Mouse (Mus musculus): ENCODE data around the gene Cracr2b. TPM values are rescaled to one million over a fixed set of nuclear protein-coding genes. Genes with fewer than 3 reads are reported as not detected.

Gene Cracr2b
- polyA plus RNA-seq, 1 experiment from 2014 or later = 4.3 TPM

DNA sequence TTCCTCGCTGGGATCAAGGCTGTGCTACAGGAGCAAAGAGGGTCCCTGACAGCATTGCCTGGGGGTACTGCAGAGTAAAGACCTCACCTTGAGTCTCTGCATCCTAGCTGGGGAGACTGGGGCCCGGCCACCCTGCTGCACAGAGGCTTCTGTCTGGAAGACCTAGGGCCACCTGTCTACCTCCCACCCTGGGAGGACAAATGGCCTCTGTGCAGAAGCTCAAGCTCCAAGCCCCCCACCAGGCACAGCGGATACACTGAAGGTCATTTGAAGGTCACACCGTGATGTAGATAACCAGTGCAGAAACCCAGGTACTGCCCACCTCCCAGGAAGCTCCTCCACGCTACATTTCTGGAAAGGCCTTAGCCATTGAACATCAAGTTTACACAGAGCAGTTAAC, 32.2 kb upstream of the Cracr2b start:
- H3K4me1 ChIP-seq = peaks cover 35% of the 10 kb centered on the region
- H3K4me2 ChIP-seq = peak overlapping the region; percentile 80
- H3K4me3 ChIP-seq (replicated peaks) = peak overlapping the region; percentile 48
- H3K27ac ChIP-seq = peak overlapping the region; percentile 54; the same call in 1 of the 2 replicates
- WGBS = 50% methylated on average over 5 of the region's 5 CpGs
- H3K9ac ChIP-seq = peak overlapping the region; percentile 63
- peaks cover 44% of the 10 kb centered on the region for H3K36me3 ChIP-seq (replicated peaks)
- 0 out of 2 replicates have a peak, but pooled peaks have one; percentile 7 for ATAC-seq (ENCODE audit: low FRiP score)
- peaks cover 7% of the 10 kb centered on the region; the same call in 1 of the 2 replicates for H3K27me3 ChIP-seq
- no peaks in the 10 kb centered on the region for H3K9me3 ChIP-seq

DNA sequence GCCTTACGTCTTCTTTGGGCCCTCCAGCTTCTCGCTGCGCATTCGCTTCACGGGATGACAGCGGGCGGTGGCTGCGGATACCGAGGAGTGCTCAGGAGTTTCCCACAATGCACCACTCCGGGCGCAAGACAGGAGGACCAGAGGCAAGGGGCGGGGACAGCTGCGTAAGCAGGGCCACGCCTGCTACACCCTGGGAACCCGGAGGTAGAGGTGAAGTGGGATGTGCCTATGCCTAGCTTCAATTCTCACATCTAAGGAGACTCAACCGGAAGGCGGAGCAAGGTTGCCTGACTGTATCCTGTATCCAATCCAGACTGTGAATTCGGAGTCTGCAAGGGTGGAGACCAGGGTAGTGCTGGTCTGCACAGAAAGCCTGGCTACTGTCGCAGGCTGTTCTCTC, 31.6 kb upstream of the Cracr2b start, which contains the start of gene Cend1:
Gene Cend1 (minus strand): TSS at position 182 of the 400 bp plus-strand sequence.
- Histone ChIP-seq H3K4me3 (replicated peaks) (peak within 1 kb of the TSS; percentile 48), H3K4me2 (peak within 1 kb of the TSS; percentile 80), H3K9ac (peak within 1 kb of the TSS; percentile 63), H3K27me3 (peaks cover 5% of the 10 kb centered on the region; the same call in 1 of the 2 replicates), H3K27ac (peak within 1 kb of the TSS; percentile 54; the same call in 1 of the 2 replicates), H3K36me3 (replicated peaks) (peaks cover 45% of the 10 kb centered on the region), H3K4me1 (peaks cover 41% of the 10 kb centered on the region), H3K9me3 (no peaks in the 10 kb centered on the region)
- peak; percentile 88 for ATAC-seq (ENCODE audit: low FRiP score)
- 2% methylated on average over 19 of the region's 19 CpGs for WGBS

DNA sequence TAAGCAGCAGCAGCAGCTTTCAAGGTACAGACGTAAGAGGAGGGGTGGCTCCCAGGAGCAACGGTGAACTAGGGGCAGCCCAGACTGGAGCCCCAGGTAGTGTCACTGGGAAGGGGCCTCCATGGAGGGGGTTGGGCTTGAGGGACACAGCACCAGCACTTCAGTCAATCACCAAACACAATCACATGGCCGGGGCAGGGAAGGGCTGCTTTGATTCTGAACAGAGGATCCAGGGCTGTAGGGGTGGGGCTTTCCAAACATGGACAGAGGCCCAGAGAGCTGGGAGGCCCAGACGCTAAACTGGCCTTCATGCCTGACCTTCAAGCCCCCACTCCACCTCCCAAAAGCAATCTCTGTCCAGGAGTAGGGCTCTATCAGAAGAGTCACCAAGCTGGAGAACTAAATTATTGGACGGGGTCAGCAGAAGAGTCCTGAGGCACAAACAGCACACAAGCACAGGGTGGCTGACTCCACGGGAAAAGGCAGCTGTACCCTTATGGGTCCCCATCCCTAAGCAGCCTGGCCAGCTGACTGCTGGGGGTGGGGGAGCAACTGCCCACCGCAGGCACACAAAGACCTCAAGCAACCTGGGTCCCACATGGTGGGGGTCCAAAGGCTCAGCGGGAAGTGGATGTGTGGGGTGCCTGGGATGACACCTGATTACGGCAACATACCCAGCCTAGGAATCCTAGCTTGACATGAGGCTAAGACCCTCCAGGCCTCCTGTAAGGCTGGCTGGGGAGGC, 30.9 kb upstream of the Cracr2b start:
- Histone ChIP-seq H3K4me2 (peak overlapping the region; percentile 80), H3K27me3 (no peaks in the 10 kb centered on the region), H3K27ac (peak overlapping the region; percentile 54; the same call in 1 of the 2 replicates), H3K4me1 (peaks cover 48% of the 10 kb centered on the region), H3K9me3 (no peaks in the 10 kb centered on the region), H3K9ac (0 out of 2 replicates have a peak overlapping the region, but pooled peaks have one; percentile 63), H3K4me3 (replicated peaks) (no peak overlapping the region; the same call in 1 of the 2 replicates), H3K36me3 (replicated peaks) (peaks cover 45% of the 10 kb centered on the region)
- ATAC-seq (ENCODE audit: low FRiP score) = no peak
- WGBS = 64% methylated on average over 9 of the region's 9 CpGs

DNA sequence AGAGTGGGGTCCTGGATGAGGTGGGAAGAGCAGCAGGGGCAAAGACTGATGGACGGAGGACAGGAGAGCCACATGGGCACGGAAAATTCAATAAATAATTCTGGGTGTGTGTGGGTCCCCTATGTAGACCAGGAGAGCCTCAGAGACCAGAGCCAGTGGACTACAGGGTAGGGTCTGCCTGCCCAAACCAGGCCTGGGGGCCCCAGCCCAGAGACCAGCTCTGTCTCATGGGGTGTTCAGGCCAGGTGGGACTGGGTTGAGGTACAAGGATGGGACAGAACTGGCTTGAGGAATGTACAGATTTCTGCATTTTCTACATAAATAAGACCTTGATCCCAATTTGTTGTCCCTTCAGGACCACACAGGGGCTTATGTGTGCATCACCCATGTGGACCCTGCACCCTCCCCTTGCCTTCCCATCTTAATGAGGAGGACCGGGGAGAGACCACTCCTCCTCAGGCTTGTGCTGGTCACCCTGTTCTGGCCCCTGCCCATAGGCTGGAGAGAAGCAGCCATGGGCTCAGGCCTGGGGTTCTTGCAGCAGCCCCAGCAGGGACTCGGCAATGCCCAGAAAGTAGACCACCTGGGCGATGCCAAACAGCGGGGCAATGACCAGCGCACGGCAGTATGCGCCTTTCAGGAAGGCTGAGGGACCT, 30.2 kb upstream of the Cracr2b start:
- Histone ChIP-seq H3K4me2 (no peak overlapping the region), H3K9ac (no peak overlapping the region), H3K27ac (no peak overlapping the region)

DNA sequence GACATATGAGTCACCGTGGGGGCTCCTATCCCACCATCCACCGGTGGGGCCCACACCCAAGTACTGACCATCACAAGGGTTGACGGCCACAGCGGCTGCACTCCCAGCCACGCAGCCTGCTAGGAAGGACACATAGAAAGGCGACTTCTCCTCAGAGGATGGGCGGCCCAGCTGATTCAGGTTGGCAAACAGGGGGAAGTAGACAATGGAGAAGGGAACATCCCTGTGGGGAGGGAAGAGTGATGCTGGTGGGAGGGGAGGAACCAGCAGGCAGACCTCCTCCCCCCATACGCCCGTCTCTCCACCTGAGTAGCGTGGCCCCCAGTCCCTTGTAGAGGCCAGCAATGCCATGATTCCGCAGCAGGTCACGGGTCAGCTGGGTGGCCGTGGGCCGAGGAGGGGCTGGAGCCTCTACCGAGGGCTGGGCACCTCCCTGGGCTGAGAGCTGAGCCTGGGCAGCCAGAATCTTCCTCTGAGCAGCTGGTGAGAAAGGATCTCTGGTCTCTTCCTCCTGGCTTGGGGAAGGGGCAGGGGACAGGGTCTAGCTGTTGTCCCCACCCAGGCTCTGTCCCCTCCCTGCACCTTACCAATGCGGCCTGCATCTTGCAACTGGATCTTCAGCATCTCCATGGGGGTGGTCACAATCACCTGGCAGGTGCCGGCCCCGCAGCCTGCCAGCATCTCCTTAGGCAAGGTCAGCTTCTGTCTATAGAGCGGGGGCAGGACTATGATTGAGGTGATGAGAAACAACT, 29.3 kb upstream of the Cracr2b start:
- H3K9ac ChIP-seq = no peak overlapping the region

More for the DNA sequence above, 30.2 kb upstream of the Cracr2b start:
- Histone ChIP-seq H3K9me3 (no peaks in the 10 kb centered on the region), H3K4me3 (replicated peaks) (no peak overlapping the region), H3K36me3 (replicated peaks) (peaks cover 45% of the 10 kb centered on the region), H3K27me3 (no peaks in the 10 kb centered on the region), H3K4me1 (peaks cover 55% of the 10 kb centered on the region)
- WGBS = 89% methylated on average over 9 of the region's 9 CpGs
- no peak for ATAC-seq (ENCODE audit: low FRiP score)

DNA sequence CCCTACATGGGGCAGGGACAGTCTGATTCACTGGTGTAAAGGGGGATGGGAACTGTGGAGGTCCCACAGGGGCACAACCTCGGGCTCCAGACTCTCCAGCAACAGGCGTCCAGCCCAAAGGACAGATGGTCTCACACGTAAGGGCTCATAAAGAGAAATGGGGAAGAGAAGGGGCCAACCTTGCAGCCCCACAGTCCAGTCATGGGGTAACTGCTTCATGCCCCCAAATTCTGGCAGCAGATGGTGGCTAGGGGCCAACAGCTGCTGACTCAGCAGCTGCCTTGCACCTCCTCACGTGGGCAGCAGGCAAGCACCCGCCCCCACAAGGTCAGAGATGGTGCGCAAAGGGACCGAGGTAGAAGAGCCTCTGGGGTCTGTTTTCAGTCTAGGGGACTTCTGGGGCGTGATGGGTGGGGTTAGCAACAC, 28.7 kb upstream of the Cracr2b start:
- Histone ChIP-seq H3K4me1 (peaks cover 70% of the 10 kb centered on the region), H3K4me2 (no peak overlapping the region), H3K36me3 (replicated peaks) (peaks cover 40% of the 10 kb centered on the region), H3K4me3 (replicated peaks) (no peak overlapping the region), H3K9ac (no peak overlapping the region), H3K9me3 (no peaks in the 10 kb centered on the region), H3K27ac (no peak overlapping the region), H3K27me3 (no peaks in the 10 kb centered on the region)
- 89% methylated on average over 8 of the region's 8 CpGs for WGBS
- ATAC-seq (ENCODE audit: low FRiP score) = no peak

More for the DNA sequence above, 29.3 kb upstream of the Cracr2b start:
- Histone ChIP-seq H3K4me3 (replicated peaks) (no peak overlapping the region), H3K27me3 (no peaks in the 10 kb centered on the region), H3K4me2 (no peak overlapping the region), H3K4me1 (peaks cover 64% of the 10 kb centered on the region), H3K36me3 (replicated peaks) (peaks cover 45% of the 10 kb centered on the region), H3K9me3 (no peaks in the 10 kb centered on the region), H3K27ac (no peak overlapping the region)
- no peak for ATAC-seq (ENCODE audit: low FRiP score)
- WGBS = 95% methylated on average over 19 of the region's 19 CpGs

DNA sequence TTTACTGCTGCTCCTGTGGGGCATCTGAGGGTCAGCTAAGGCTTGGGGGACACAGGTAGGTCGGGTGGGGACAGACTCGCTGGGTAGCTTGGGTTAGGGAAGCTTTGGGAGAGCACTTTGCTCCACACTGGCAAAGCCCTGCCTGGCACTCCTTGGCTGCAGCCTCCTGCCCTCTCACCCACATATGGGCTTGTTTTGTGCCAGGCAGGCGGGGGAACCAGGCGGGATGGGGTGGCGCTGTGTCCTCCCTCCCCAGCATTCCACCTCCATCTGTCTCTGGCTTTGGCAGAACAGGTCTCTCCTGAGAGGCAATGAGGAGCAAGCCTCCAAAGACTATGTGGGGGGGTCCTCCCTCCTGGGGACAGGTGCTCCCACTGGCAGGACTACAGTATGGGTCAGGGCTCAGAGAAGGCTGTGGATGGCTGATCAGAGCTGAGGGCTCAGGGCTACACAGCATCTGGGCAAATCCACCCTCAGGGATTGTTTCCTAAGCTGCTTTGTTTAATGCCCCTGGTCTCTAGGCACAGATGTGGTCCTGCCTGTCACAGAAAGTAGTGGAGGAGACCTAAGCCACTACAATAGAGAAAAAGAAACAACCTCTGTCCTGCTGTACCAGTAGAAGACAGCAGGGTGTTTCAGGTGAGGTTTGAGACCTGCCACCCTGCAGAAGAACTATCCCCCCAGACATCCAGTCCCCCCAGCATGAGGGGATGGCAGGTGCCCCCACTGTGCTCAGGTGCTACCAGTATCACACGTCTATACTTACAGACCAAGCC, 28.0 kb upstream of the Cracr2b start:
- peaks cover 71% of the 10 kb centered on the region for H3K4me1 ChIP-seq
- H3K9ac ChIP-seq = peak overlapping the region; percentile 53; the same call in 1 of the 2 replicates
- peak overlapping the region; percentile 64; the same call in 1 of the 2 replicates for H3K4me2 ChIP-seq
- H3K36me3 ChIP-seq (replicated peaks) = peaks cover 39% of the 10 kb centered on the region
- H3K27ac ChIP-seq = 0 out of 2 replicates have a peak overlapping the region, but pooled peaks have one; percentile 31
- no peaks in the 10 kb centered on the region for H3K9me3 ChIP-seq
- no peaks in the 10 kb centered on the region for H3K27me3 ChIP-seq
- WGBS = 89% methylated on average over 6 of the region's 6 CpGs
- H3K4me3 ChIP-seq (replicated peaks) = no peak overlapping the region
- no peak for ATAC-seq (ENCODE audit: low FRiP score)

DNA sequence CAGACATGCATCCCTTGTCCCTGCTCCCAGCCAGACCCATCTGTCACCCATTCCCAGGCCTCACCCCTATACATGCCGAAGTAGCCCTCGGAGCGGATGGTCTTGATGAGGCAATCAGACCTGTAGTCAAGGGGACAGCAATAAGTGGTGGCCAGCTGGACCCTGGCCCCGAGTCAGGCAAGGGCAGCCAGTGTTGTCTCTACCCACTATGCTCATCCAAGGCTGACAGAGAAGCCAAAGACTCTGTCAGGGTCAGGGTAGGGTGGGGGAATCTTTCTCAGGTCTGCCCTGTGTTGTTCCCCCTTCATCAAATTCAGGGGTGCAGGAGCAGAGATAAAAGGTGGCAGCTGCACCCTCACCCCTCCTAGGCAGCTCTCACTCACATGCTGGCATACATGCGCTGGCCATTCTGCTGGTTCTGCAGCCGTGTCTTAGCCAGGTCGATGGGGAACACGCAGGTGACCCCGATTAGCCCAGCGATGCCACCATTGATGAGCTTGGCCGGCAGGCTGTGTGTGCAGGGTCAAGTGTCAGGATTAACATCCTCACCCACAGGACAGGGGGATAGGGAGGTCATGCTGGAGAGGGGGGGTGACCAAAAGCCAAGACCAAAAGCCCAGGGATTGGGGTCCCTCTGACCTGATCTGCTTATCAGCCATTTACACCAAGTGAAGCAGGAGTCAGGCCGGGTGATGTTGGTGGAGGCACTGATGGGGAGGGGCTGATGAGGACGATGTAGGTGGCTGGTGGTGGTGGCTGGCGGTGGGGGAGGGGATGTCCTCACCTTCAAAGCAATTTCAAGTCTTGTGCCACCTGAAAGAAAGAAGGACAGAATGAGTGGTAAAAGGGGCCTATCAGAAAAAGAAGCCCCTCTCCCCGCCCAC, 27.1 kb upstream of the Cracr2b start:
- no peak for ATAC-seq (ENCODE audit: low FRiP score)
- Histone ChIP-seq H3K4me3 (replicated peaks) (peak overlapping the region; percentile 55), H3K27ac (peak overlapping the region; percentile 81), H3K27me3 (no peaks in the 10 kb centered on the region), H3K4me1 (peaks cover 66% of the 10 kb centered on the region), H3K36me3 (replicated peaks) (peaks cover 47% of the 10 kb centered on the region), H3K4me2 (peak overlapping the region; percentile 64), H3K9ac (peak overlapping the region; percentile 53), H3K9me3 (no peaks in the 10 kb centered on the region)
- 76% methylated on average over 15 of the region's 15 CpGs for WGBS

DNA sequence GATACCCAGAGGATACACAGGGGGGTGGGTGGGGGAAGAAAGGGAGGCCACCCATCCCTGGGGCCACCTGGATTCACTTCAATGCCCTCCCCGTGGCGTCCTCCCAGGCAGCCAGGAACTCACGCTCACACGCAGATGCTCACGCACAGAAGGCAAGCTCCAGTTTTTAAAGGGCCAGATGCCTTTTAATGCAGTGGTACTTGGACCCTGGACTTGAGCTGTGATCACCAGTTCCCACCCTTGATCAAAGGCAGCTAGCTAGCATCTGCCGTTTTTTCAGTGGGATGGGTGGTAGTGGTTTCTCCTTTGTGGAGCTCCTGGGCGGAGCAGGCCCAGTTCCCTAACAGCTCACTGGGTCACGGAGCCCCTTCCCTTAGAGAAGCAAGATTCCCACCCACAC, 26.4 kb upstream of the Cracr2b start:
- peak overlapping the region; percentile 55 for H3K4me3 ChIP-seq (replicated peaks)
- H3K4me1 ChIP-seq = peaks cover 59% of the 10 kb centered on the region
- ATAC-seq (ENCODE audit: low FRiP score) = peak; percentile 14; the same call in 1 of the 2 replicates
- H3K27ac ChIP-seq = peak overlapping the region; percentile 81
- peak overlapping the region; percentile 53 for H3K9ac ChIP-seq
- H3K9me3 ChIP-seq = no peaks in the 10 kb centered on the region
- WGBS = 9% methylated on average over 8 of the region's 8 CpGs
- H3K27me3 ChIP-seq = no peaks in the 10 kb centered on the region
- peak overlapping the region; percentile 64 for H3K4me2 ChIP-seq
- H3K36me3 ChIP-seq (replicated peaks) = peaks cover 54% of the 10 kb centered on the region

DNA sequence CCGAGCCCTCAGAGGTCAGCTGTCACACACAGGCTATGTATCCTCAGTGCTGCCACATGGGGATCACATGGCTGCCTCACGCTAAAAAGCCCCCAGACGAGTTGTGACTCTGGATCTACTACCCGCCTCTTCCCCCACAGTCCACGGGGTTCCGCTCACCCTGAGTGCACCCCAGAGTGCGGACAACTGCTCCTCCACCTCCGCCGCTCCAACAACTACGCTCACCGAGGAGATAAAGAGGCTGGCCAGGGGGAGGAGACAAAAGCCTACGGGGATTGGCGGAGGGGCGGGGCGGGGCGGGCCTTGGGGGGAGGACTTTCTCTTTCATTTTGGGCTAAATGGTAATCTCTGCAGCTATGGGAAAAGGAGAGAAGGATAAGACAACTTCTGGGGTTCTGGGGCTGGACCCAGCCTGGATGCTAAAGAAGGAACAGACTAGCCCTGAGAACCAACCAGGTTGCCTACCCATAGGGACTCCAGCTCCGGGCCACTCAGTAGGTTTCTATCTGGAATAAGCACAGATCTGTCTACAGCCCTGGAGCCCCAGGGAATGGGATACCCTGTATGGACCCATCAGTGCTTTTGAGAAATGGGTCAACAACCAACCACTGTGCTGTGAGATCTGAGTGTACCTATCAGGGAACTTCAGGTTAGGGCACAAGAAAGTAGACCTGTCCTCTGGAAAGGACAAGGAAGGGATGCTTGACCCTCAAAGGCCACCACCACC, 25.6 kb upstream of the Cracr2b start:
- Histone ChIP-seq H3K9me3 (no peaks in the 10 kb centered on the region), H3K4me2 (peak overlapping the region; percentile 64), H3K27ac (peak overlapping the region; percentile 81), H3K4me3 (replicated peaks) (peak overlapping the region; percentile 55), H3K9ac (peak overlapping the region; percentile 53), H3K36me3 (replicated peaks) (peaks cover 60% of the 10 kb centered on the region), H3K4me1 (peaks cover 50% of the 10 kb centered on the region), H3K27me3 (no peaks in the 10 kb centered on the region)
- WGBS = 5% methylated on average over 17 of the region's 17 CpGs
- ATAC-seq (ENCODE audit: low FRiP score) = peak; percentile 25; the same call in 1 of the 2 replicates

Measured in forebrain, embryonic 12.5 days (tissue).